Mouse (Mus musculus) small intestine, adult 2 months (tissue): ENCODE data around the gene Kars.

Experiments used
- CTCF ChIP-seq: fragments of 200-500 bp; IDR thresholded peaks from 2 replicates; pipeline ENCODE4 v1.5.1; 2012; ENCODE audit warnings: low read depth, mild to moderate bottlenecking, control low read depth, inconsistent platforms, low read length, moderate library complexity, mixed read lengths; ENCODE audit not compliant: insufficient replicate concordance, insufficient read length; ENCODE audit errors: extremely low read depth
- POLR2A ChIP-seq: fragments of 200-500 bp; IDR thresholded peaks from 2 replicates; pipeline ENCODE4 v1.6.1; 2012; ENCODE audit warnings: low read depth, mild to moderate bottlenecking, control low read depth, inconsistent platforms, low read length, moderate library complexity

GRCm38 (mm10) chr8:111955879-111956278 lies 55.2 kb downstream of the Kars start:
- TF ChIP-seq CTCF = no peak
- no peak for TF ChIP-seq POLR2A
